Mouse (Mus musculus) MEL (cell line): ENCODE measurements at regions not wholly inside any gene's neighbourhood (a gene's known extent, or its start where the extent isn't known, plus 50 kb on each side); places are given as distances from the start of the nearest gene placed in this dataset.

Experiments used
- DNase-seq: peaks from one replicate; pipeline ENCODE4 v3.0.0; 2011; ENCODE audit warnings: low read depth, low spot score
- H3K27ac ChIP-seq: 2 replicates; pipeline ENCODE4 v1.5.1; 2012; ENCODE audit warnings: low read depth, mild to moderate bottlenecking, control low read depth, low read length, moderate library complexity; ENCODE audit not compliant: control insufficient read depth
- H3K27me3 ChIP-seq, 2 experiments: fragments of 150-350 bp in 1 of 2; sonication (generic) in 1 of 2; 2 replicates each; pipeline ENCODE4 v1.6.1; 2012; ENCODE audit warnings: low read length in 2 of 2, mild to moderate bottlenecking in 2 of 2, improper control_type of control experiment in 1 of 2, moderate library complexity in 1 of 2; ENCODE audit not compliant: insufficient read depth in 2 of 2, control insufficient read depth in 1 of 2
- H3K36me3 ChIP-seq, 2 experiments: 2 replicates each; pipeline ENCODE4 v1.6.1; 2012 to 2014; ENCODE audit warnings: low read length in 2 of 2, improper control_type of control experiment in 1 of 2, inconsistent platforms in 1 of 2, mild to moderate bottlenecking in 1 of 2; ENCODE audit not compliant: insufficient read depth in 2 of 2, control insufficient read depth in 1 of 2
- H3K4me1 ChIP-seq, 2 experiments: fragments of 150-350 bp in 1 of 2; sonication (generic) in 1 of 2; 2 replicates each; pipeline ENCODE4 v1.6.1; 2012; ENCODE audit warnings: low read length in 2 of 2, improper control_type of control experiment in 1 of 2, mild to moderate bottlenecking in 1 of 2; ENCODE audit not compliant: insufficient read depth in 2 of 2, control insufficient read depth in 1 of 2
- H3K4me3 ChIP-seq, 2 experiments: fragments of 150-350 bp in 1 of 2; sonication (generic) in 1 of 2; 2 replicates each; pipeline ENCODE4 v1.5.1; 2012; ENCODE audit warnings: low read depth in 2 of 2, low read length in 2 of 2, mild to moderate bottlenecking in 2 of 2, moderate library complexity in 2 of 2, control low read depth in 1 of 2, improper control_type of control experiment in 1 of 2; ENCODE audit not compliant: control insufficient read depth in 1 of 2, insufficient read depth in 1 of 2
- H3K79me2 ChIP-seq: 2 replicates; pipeline ENCODE4 v1.6.1; 2012; ENCODE audit warnings: mild to moderate bottlenecking, low read length, moderate library complexity; ENCODE audit not compliant: control insufficient read depth, poor library complexity, insufficient read depth
- H3K9ac ChIP-seq: 2 replicates; pipeline ENCODE4 v1.6.1; 2012; ENCODE audit warnings: low read depth, mild to moderate bottlenecking, control low read depth, low read length, moderate library complexity; ENCODE audit not compliant: control insufficient read depth, poor library complexity, severe bottlenecking
- H3K9me3 ChIP-seq: fragments of 150-350 bp; sonication (generic); replicated peaks from 2 replicates; pipeline ENCODE4 v1.6.1; 2012; ENCODE audit warnings: mild to moderate bottlenecking, low read length, improper control_type of control experiment, moderate library complexity; ENCODE audit not compliant: insufficient read depth
- CHD1 ChIP-seq: IDR thresholded peaks from 2 replicates; pipeline ENCODE4 v1.6.1; 2012; ENCODE audit warnings: low read depth, mild to moderate bottlenecking, inconsistent platforms, low read length, improper control_type of control experiment
- HCFC1 ChIP-seq: IDR thresholded peaks from 2 replicates; pipeline ENCODE4 v1.6.1; 2012; ENCODE audit warnings: low read depth, mild to moderate bottlenecking, inconsistent platforms, low read length, improper control_type of control experiment, moderate library complexity
- JUND ChIP-seq: IDR thresholded peaks from 2 replicates; pipeline ENCODE4 v1.6.1; 2011; ENCODE audit warnings: low read depth, mild to moderate bottlenecking, improper control_type of control experiment, low read length
- NELFE ChIP-seq: IDR thresholded peaks from 2 replicates; pipeline ENCODE4 v1.6.1; 2011; ENCODE audit warnings: low read depth, low read length, improper control_type of control experiment
- POLR2A ChIP-seq, 2 experiments: IDR thresholded peaks; 2 replicates each; pipeline ENCODE4 v1.6.1; 2011 to 2012; ENCODE audit warnings: low read length in 2 of 2, mild to moderate bottlenecking in 2 of 2, control low read depth in 1 of 2, improper control_type of control experiment in 1 of 2, low read depth in 1 of 2, moderate library complexity in 1 of 2; ENCODE audit not compliant: control insufficient read depth in 1 of 2, insufficient read depth in 1 of 2, poor library complexity in 1 of 2
- RCOR1 ChIP-seq: IDR thresholded peaks from 2 replicates; pipeline ENCODE4 v1.6.1; 2012; ENCODE audit warnings: low read depth, mild to moderate bottlenecking, inconsistent platforms, low read length, improper control_type of control experiment
- TBP ChIP-seq: IDR thresholded peaks from 2 replicates; pipeline ENCODE4 v1.8.0; 2011; ENCODE audit warnings: low read depth, low read length, improper control_type of control experiment
- UBTF ChIP-seq: IDR thresholded peaks from 2 replicates; pipeline ENCODE4 v1.6.1; 2012; ENCODE audit warnings: low read depth, mild to moderate bottlenecking, inconsistent platforms, low read length, improper control_type of control experiment, moderate library complexity, borderline replicate concordance; ENCODE audit not compliant: insufficient read depth
- ZKSCAN1 ChIP-seq: IDR thresholded peaks from 2 replicates; pipeline ENCODE4 v1.6.1; 2012; ENCODE audit warnings: low read depth, mild to moderate bottlenecking, inconsistent platforms, low read length, improper control_type of control experiment, moderate library complexity
- ZNF384 ChIP-seq: IDR thresholded peaks from 2 replicates; pipeline ENCODE4 v1.6.1; 2012; ENCODE audit warnings: low read depth, mild to moderate bottlenecking, inconsistent platforms, low read length, improper control_type of control experiment

DNA sequence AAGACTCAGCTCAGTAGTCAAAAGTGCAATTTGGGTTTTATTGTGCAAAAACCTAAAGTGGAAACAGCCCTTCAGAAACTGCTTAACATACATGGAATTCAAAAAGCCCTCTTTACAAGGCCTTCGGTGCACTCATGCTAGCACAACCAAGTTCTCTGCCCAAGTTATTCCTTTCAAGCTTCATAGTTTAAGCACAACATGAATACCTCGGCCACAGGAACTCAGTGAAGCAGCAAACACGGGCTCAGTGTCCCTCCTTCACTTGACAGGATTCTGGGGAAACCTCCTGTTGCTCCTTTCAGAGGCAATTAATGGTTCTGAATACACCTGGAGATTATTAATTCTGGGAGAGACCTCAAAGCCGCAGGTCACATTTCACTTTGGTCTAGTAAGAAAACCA is 81.1 kb upstream of the Mdfic start:
- H3K9ac ChIP-seq = no peak overlapping the region
- no peaks in the 10 kb centered on the region for H3K36me3 ChIP-seq
- H3K4me1 ChIP-seq = no peaks in the 10 kb centered on the region
- no peaks in the 10 kb centered on the region for H3K27me3 ChIP-seq
- TF ChIP-seq UBTF = no peak
- no peak for TF ChIP-seq RCOR1
- no peak for TF ChIP-seq ZKSCAN1
- no peak overlapping the region for H3K4me3 ChIP-seq
- no peaks in the 10 kb centered on the region for H3K79me2 ChIP-seq
- no peak overlapping the region for H3K27ac ChIP-seq
- no peak for DNase-seq
- H3K9me3 ChIP-seq = no peaks in the 10 kb centered on the region

DNA sequence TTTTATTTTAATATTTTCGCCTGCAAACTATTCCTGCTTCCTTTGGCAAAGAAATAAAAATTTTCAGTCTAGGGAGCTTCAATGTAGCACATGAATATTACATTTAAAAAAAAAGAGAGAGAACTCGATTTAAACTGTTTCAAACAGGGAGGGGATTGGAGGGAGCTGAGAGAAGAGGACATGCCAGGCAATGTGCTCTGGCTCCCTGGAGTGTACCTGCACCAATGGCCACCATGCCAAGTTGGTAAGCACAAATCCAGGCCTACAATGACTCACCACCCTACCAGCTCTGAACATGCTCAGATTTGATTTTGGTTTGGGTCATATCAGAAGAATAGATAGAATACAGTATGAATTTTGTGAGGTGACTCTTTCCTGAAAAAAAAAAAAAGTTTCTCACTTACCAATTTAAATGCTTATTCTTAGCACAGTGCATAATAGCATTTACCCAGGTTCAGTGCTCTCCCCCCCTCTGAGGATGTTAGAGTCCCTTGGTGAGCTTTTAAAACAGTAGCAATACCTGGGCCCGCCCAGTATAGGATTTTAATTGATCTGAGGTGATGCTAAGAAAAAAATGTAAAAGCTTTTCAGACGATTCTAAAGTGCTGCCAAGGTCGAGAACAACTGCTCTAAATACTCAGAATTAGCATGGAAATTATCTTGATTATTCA is 80.5 kb upstream of the Mdfic start:
- no peaks in the 10 kb centered on the region for H3K9me3 ChIP-seq
- H3K36me3 ChIP-seq = no peaks in the 10 kb centered on the region
- H3K27me3 ChIP-seq = no peaks in the 10 kb centered on the region
- H3K4me1 ChIP-seq = no peaks in the 10 kb centered on the region
- DNase-seq = no peak
- H3K27ac ChIP-seq = no peak overlapping the region
- no peaks in the 10 kb centered on the region for H3K79me2 ChIP-seq
- H3K9ac ChIP-seq = no peak overlapping the region
- H3K4me3 ChIP-seq = no peak overlapping the region
- no peak for TF ChIP-seq HCFC1
- TF ChIP-seq NELFE = no peak
- no peak for TF ChIP-seq UBTF
- no peak for TF ChIP-seq TBP
- no peak for TF ChIP-seq ZKSCAN1
- no peak for TF ChIP-seq CHD1
- TF ChIP-seq, all 39 proteins: peak for 0

DNA sequence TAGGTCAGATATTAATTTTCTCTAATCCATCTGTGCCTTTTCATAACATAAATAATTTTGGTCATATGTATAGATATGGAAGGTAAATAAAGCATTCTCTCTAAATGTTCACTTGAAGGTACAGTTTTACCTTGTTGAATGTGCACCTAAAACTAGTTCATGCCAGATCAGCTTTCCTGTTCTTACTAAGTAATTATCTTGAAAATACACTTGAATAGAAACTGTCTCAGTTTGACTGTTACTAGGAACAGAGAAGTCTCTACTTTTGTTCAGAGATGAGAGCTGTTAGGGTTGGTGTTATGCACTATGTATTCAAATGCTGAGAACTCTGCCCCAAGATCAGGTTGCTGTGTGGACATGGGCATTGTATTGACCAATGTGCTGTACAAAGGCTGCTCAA is 76.2 kb upstream of the Mdfic start:
- Histone ChIP-seq H3K4me1 (no peaks in the 10 kb centered on the region), H3K36me3 (no peaks in the 10 kb centered on the region), H3K4me3 (no peak overlapping the region), H3K9ac (no peak overlapping the region), H3K27ac (no peak overlapping the region), H3K79me2 (no peaks in the 10 kb centered on the region), H3K9me3 (no peaks in the 10 kb centered on the region), H3K27me3 (no peaks in the 10 kb centered on the region)
- no peak for TF ChIP-seq POLR2A (IDR thresholded peaks at IDR 0.05; ENCODE audit: control insufficient read depth in 1 of 2, insufficient read depth in 1 of 2, low read depth in 1 of 2, low read length in 2 of 2, poor library complexity in 1 of 2)
- no peak for DNase-seq

DNA sequence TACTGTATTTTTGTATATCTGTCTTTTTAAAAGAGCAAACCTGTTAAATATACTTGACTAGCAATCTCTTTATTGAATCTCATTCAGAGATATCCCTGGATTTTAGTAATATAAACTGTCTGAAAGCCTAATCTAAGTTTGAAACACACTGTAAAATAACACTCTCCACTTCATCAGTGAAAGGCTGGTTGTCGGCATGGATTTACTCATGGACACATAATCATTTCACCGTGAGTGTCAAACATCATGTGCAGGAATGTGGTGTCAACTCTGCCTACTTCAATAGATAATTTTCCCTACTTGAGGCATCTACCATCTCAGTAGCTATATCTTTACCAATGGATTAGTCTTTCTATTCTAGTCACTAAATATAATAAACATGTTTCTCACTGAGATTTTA is 73.0 kb upstream of the Mdfic start:
- Histone ChIP-seq H3K9ac (no peak overlapping the region), H3K4me3 (no peak overlapping the region), H3K79me2 (no peaks in the 10 kb centered on the region), H3K27me3 (no peaks in the 10 kb centered on the region), H3K36me3 (no peaks in the 10 kb centered on the region), H3K9me3 (no peaks in the 10 kb centered on the region), H3K4me1 (no peaks in the 10 kb centered on the region), H3K27ac (no peak overlapping the region)
- DNase-seq = no peak
- TF ChIP-seq ZNF384 (no peak), JUND (no peak)
